Mouse (Mus musculus) forebrain, postnatal 0 days (tissue): Measurements from ENCODE around the gene Nfkbie. TPM values are rescaled to one million over a fixed set of nuclear protein-coding genes. Genes with fewer than 3 reads are reported as not detected.

Experiments
- ATAC-seq: fragments of 200-750 bp; cut with Nextera tagmentation; 2 replicates; pipeline ENCODE4 v1.8.0; 2017; ENCODE audit warnings: mild to moderate bottlenecking, moderate library complexity
- DNase-seq: peaks from one replicate; pipeline ENCODE4 v3.0.0-alpha.2; 2015
- H3K27ac ChIP-seq: fragments of 300-500 bp; sonication (generic); 2 replicates; pipeline ENCODE4 v1.5.1; 2014; ENCODE audit warnings: low read depth, mild to moderate bottlenecking, antibody characterized with exemption, low read length, moderate library complexity, mixed read lengths
- H3K27me3 ChIP-seq: fragments of 300-500 bp; sonication (generic); 2 replicates; pipeline ENCODE4 v1.6.1; 2014; ENCODE audit warnings: mild to moderate bottlenecking, low read length, mixed read lengths; ENCODE audit not compliant: insufficient read depth
- H3K36me3 ChIP-seq: fragments of 300-500 bp; sonication (generic); 2 replicates; pipeline ENCODE4 v1.6.1; 2014; ENCODE audit warnings: mild to moderate bottlenecking, moderate library complexity; ENCODE audit not compliant: insufficient read depth
- H3K4me1 ChIP-seq: fragments of 300-500 bp; sonication (generic); 2 replicates; pipeline ENCODE4 v1.6.1; 2014; ENCODE audit warnings: antibody characterized with exemption; ENCODE audit not compliant: insufficient read depth
- H3K4me2 ChIP-seq: fragments of 300-500 bp; sonication (generic); 2 replicates; pipeline ENCODE4 v1.6.1; 2014; ENCODE audit warnings: low read depth, mild to moderate bottlenecking, moderate library complexity
- H3K4me3 ChIP-seq: fragments of 300-500 bp; sonication (generic); 2 replicates; pipeline ENCODE4 v1.5.1; 2014; ENCODE audit warnings: low read depth, low read length, mixed read lengths
- H3K9ac ChIP-seq: fragments of 300-500 bp; sonication (generic); 2 replicates; pipeline ENCODE4 v1.6.1; 2014; ENCODE audit warnings: mild to moderate bottlenecking
- H3K9me3 ChIP-seq: fragments of 300-500 bp; sonication (generic); 2 replicates; pipeline ENCODE4 v1.6.1; 2016; ENCODE audit warnings: low read length
- CTCF ChIP-seq: sonication (generic); IDR thresholded peaks from 2 replicates; pipeline ENCODE4 v1.5.1; 2016; ENCODE audit warnings: antibody characterized with exemption, control low read depth, low read depth
- WGBS: fragments of 180-500 bp; shearing (Covaris S2); extraction: QIAGEN DNeasy Blood & Tissue Kit; methylation state at CpG from one replicate; pipeline ENCODE4 v1.1.7; 2014; 5-methylcytosine and 5-hydroxymethylcytosine counted together
- polyA plus RNA-seq: library from polyadenylated mRNA; unstranded; fragments of >200 nt; fragmentation: Nextera tagmentation; extraction: Ambion mirVana; gene quantifications from 2 replicates; pipeline ENCODE4 v1.2.1, GENCODE M21; 2015
- total RNA-seq: library from RNA; depleted of rRNA; stranded (reverse); fragments of >200 nt; gene quantifications from 2 replicates; pipeline ENCODE4 v1.2.3, GENCODE M21; 2014; rRNA removed

The Nfkbie gene
- total and polyA plus RNA-seq, 2 experiments from 2014 or later: 2.7 to 2.8 TPM

DNA sequence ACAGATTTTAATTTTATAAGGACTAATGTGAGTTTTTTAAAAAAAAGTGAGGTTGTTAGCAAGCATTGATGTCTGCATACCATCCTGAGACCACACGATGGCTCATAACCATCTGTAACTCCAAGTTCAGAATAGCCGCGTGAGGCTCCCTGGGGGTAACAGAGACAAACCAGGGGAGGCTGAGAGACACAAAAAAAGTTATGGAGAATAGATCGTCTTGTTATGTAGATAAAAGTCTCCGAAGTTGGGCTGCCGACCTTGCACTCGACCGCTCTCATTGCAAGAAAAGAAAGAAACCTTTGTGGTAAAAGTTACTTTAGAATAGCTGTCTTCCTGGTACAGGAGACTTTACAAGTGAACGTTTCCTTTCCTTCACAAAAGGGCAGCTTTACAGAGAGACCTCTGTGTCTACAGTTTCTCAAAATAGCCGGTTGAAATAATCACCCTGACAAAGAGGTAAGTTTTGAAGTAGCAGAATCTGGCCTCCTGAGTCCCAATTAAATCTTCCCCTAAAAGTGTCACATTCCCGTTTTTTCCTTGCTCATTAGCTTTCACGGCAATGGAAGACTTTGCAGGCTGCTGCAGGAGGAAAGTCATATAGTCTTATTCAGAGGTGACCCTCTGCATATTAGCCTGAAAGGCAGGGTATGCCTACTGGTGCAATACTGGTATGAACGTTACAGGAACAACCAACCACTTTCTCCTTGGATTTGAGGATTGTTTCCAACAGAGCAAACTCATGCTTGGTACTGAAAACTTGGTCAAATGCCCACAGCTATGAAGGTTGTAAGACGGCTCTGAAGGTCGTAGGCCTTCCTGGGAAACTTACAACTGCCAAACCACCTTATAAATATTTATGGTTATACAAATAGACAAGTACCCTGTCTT is 51.7 kb downstream of the Nfkbie start:
- WGBS: 70% methylated on average over 15 of the region's 15 CpGs
- Histone ChIP-seq H3K4me2 (no peak overlapping the region), H3K4me1 (no peaks in the 10 kb centered on the region), H3K9me3 (no peaks in the 10 kb centered on the region), H3K9ac (no peak overlapping the region), H3K27me3 (0 out of 2 replicates have a peak, but pooled peaks cover 2% of the 10 kb centered on the region), H3K27ac (no peak overlapping the region), H3K36me3 (no peaks in the 10 kb centered on the region), H3K4me3 (no peak overlapping the region)
- no peak for DNase-seq
- no peak for ATAC-seq
- TF ChIP-seq CTCF: no peak

GRCm38 (mm10) chr17:45608396-45608795 is 52.9 kb downstream of the Nfkbie start:
- H3K27me3 ChIP-seq: no peaks in the 10 kb centered on the region
- ATAC-seq: no peak
- no peaks in the 10 kb centered on the region for H3K4me1 ChIP-seq
- no peak overlapping the region for H3K4me3 ChIP-seq
- no peaks in the 10 kb centered on the region for H3K36me3 ChIP-seq
- TF ChIP-seq CTCF: no peak
- H3K4me2 ChIP-seq: no peak overlapping the region
- no peak overlapping the region for H3K9ac ChIP-seq
- no peak for DNase-seq
- no peak overlapping the region for H3K27ac ChIP-seq
- no peaks in the 10 kb centered on the region for H3K9me3 ChIP-seq
- WGBS: 93% methylated on average over 4 of the region's 4 CpGs

GRCm38 (mm10) chr17:45610144-45610866 is 54.8 kb downstream of the Nfkbie start:
- H3K9me3 ChIP-seq: no peaks in the 10 kb centered on the region
- H3K4me3 ChIP-seq: no peak overlapping the region
- no peaks in the 10 kb centered on the region for H3K4me1 ChIP-seq
- H3K4me2 ChIP-seq: no peak overlapping the region
- 28% methylated on average over 5 of the region's 5 CpGs for WGBS
- no peaks in the 10 kb centered on the region for H3K36me3 ChIP-seq
- H3K9ac ChIP-seq: no peak overlapping the region
- no peaks in the 10 kb centered on the region for H3K27me3 ChIP-seq
- DNase-seq: no peak
- TF ChIP-seq CTCF: no peak
- ATAC-seq: no peak
- no peak overlapping the region for H3K27ac ChIP-seq

- Histone ChIP-seq H3K36me3 (no peaks in the 10 kb centered on the region), H3K4me2 (no peak overlapping the region), H3K27ac (no peak overlapping the region), H3K27me3 (no peaks in the 10 kb centered on the region), H3K9me3 (no peaks in the 10 kb centered on the region), H3K4me3 (no peak overlapping the region), H3K4me1 (no peaks in the 10 kb centered on the region), H3K9ac (no peak overlapping the region)
- no peak for DNase-seq
- ATAC-seq: no peak
- no peak for TF ChIP-seq CTCF
- WGBS: 85% methylated on average over 8 of the region's 8 CpGs
These were observed 56.5 kb downstream of the Nfkbie start for GRCm38 (mm10) chr17:45612008-45612407.

Other genes starting within 250 kb of the Nfkbie start
- 49.5 and 72.6 TPM in 2 replicates for gene Cdc5l, start 122.0 kb upstream of the Nfkbie start, total RNA-seq
- gene Cdc5l, start 122.0 kb upstream of the Nfkbie start, polyA plus RNA-seq: 46.9 and 55.3 TPM in 2 replicates
- gene Spats1, start 80.3 kb upstream of the Nfkbie start, total RNA-seq: 0.92 and 1.6 TPM in 2 replicates
- 1.3 and 2.7 TPM in 2 replicates for gene Spats1, start 80.3 kb upstream of the Nfkbie start, polyA plus RNA-seq
- gene Aars2, start 48.9 kb upstream of the Nfkbie start, total RNA-seq: 19.2 and 20.8 TPM in 2 replicates
- 10.9 and 12.0 TPM in 2 replicates for gene Aars2, start 48.9 kb upstream of the Nfkbie start, polyA plus RNA-seq
- 1.0 and 1.4 TPM in 2 replicates for gene Tcte1, start 32.3 kb upstream of the Nfkbie start, total RNA-seq
- 4.7 and 5.7 TPM in 2 replicates for gene Tcte1, start 32.3 kb upstream of the Nfkbie start, polyA plus RNA-seq
- gene Tmem151b, start 6.0 kb upstream of the Nfkbie start, total RNA-seq: 79.2 and 79.6 TPM in 2 replicates
- 32.2 and 33.7 TPM in 2 replicates for gene Tmem151b, start 6.0 kb upstream of the Nfkbie start, polyA plus RNA-seq
- gene Slc35b2, start 8.2 kb downstream of the Nfkbie start, total RNA-seq: 80.9 and 87.0 TPM in 2 replicates
- gene Slc35b2, start 8.2 kb downstream of the Nfkbie start, polyA plus RNA-seq: 83.8 and 89.6 TPM in 2 replicates
- 1,283 and 1,351 TPM in 2 replicates for gene Hsp90ab1, start 17.6 kb downstream of the Nfkbie start, total RNA-seq
- gene Hsp90ab1, start 17.6 kb downstream of the Nfkbie start, polyA plus RNA-seq: 1,258 and 1,497 TPM in 2 replicates
- gene Slc29a1, start 43.9 kb downstream of the Nfkbie start, total RNA-seq: 68.3 and 84.5 TPM in 2 replicates
- 76.2 and 84.4 TPM in 2 replicates for gene Slc29a1, start 43.9 kb downstream of the Nfkbie start, polyA plus RNA-seq
- not detected in 2 replicates for gene Mymx, start 46.4 kb downstream of the Nfkbie start, total RNA-seq
- gene Mymx, start 46.4 kb downstream of the Nfkbie start, polyA plus RNA-seq: not detected in 2 replicates
- 0.85 and 1.3 TPM in 2 replicates for gene Capn11, start 103.6 kb downstream of the Nfkbie start, total RNA-seq
- gene Capn11, start 103.6 kb downstream of the Nfkbie start, polyA plus RNA-seq: 0.06 and 1.5 TPM in 2 replicates
- 25.3 and 40.2 TPM in 2 replicates for gene Mrpl14, start 130.6 kb downstream of the Nfkbie start, total RNA-seq
- 98.6 and 120 TPM in 2 replicates for gene Mrpl14, start 130.6 kb downstream of the Nfkbie start, polyA plus RNA-seq
- 198 and 228 TPM in 2 replicates for gene Tmem63b, start 131.2 kb downstream of the Nfkbie start, total RNA-seq
- 109 and 131 TPM in 2 replicates for gene Tmem63b, start 131.2 kb downstream of the Nfkbie start, polyA plus RNA-seq
- gene 1600014C23Rik, start 178.1 kb downstream of the Nfkbie start, total RNA-seq: not detected in 2 replicates
- not detected in 2 replicates for gene 1600014C23Rik, start 178.1 kb downstream of the Nfkbie start, polyA plus RNA-seq